8 mouse cellular contexts compared by ENCODE assay signal in genomic region chr10:8196300-8196699, GRCm38 (mm10).
DNase-seq lines count a peak whose midpoint lies in the region; ATAC-seq lines count a peak whose summit lies in the region.

No protein-coding gene starts in this region.

- peaks cover 5% of the 10 kb centered on the region; the same call in 1 of the 2 replicates for H3K4me1 ChIP-seq in intestine, embryonic 16.5 days (ENCODE audit: control insufficient read depth, insufficient read depth, low read length)

- H3K9me3 ChIP-seq in intestine, embryonic 16.5 days (ENCODE audit: control insufficient read depth, low read length): no peaks in the 10 kb centered on the region

- H3K9ac ChIP-seq in intestine, embryonic 16.5 days (ENCODE audit: low read depth, low read length): no peak overlapping the region

- H3K27ac ChIP-seq in intestine, embryonic 16.5 days (ENCODE audit: low read length): no peak overlapping the region

- 10% methylated on average over 2 of the region's 2 CpGs for WGBS in intestine, embryonic 16.5 days

- peak; percentile 75 for ATAC-seq in common myeloid progenitor, adult 5-6 weeks (replicated peaks; ENCODE audit: low read depth, poor library complexity, severe bottlenecking)
- peak; percentile 84 for ATAC-seq in granulocyte monocyte progenitor cell, adult 5-6 weeks (replicated peaks; ENCODE audit: poor library complexity, severe bottlenecking)
- peak; percentile 90 for ATAC-seq in intestine, embryonic 16.5 days
- peak; percentile 88 for ATAC-seq in megakaryocyte progenitor cell, adult 5-6 weeks (replicated peaks; ENCODE audit: poor library complexity)

- no peaks in the 10 kb centered on the region for H3K27me3 ChIP-seq in intestine, embryonic 16.5 days (replicated peaks; ENCODE audit: control insufficient read depth, insufficient read depth, low read length)

- intact Hi-C loops in left cerebral cortex, postnatal 10 days (cut with DNase I): loop anchor here (1.0 to 5.0 kb wide), 2 partner anchors 313 to 384 kb away; no protein-coding TSS in a partner anchor

- H3K4me2 ChIP-seq in intestine, embryonic 16.5 days (ENCODE audit: low read depth, low read length): no peak overlapping the region

- peak; percentile 48 for DNase-seq in urinary bladder, postnatal 25 days (ENCODE audit: low spot score)
- no peak for DNase-seq in urinary bladder, postnatal 10 days (ENCODE audit: low spot score)
- DNase-seq in left cerebral cortex, postnatal 10 days (ENCODE audit: extremely low spot score in 1 of 2, low spot score in 2 of 2): peak; percentile 69 to 81
- DNase-seq in right cerebral cortex, postnatal 4 days: peak; percentile 45

- H3K4me3 ChIP-seq in intestine, embryonic 16.5 days (ENCODE audit: low read length): no peak overlapping the region

- no peaks in the 10 kb centered on the region for H3K36me3 ChIP-seq in intestine, embryonic 16.5 days (ENCODE audit: control insufficient read depth, insufficient read depth, low read length)
